Mouse (Mus musculus) heart, postnatal 14 days (tissue): ENCODE measurements around the gene 4930548H24Rik. TPM values are rescaled to one million over a fixed set of nuclear protein-coding genes. Genes with fewer than 3 reads are reported as not detected.

Experiments used
- DNase-seq, 2 experiments: peaks; one replicate each; pipeline ENCODE4 v3.0.0; 2021 to 2022
- intact Hi-C: fragments of 180-260 bp; cut with DNase I; formaldehyde crosslinking; loops from one replicate; pipeline ENCODE4 v1.15.1; 2025
- total RNA-seq, 2 experiments: library from RNA; stranded (reverse); gene quantifications; 2 replicates each; pipeline ENCODE4 v1.2.3; 2021

4930548H24Rik gene
- total RNA-seq, 2 experiments from 2014 or later: 0.22 TPM; not detected in 1

DNA sequence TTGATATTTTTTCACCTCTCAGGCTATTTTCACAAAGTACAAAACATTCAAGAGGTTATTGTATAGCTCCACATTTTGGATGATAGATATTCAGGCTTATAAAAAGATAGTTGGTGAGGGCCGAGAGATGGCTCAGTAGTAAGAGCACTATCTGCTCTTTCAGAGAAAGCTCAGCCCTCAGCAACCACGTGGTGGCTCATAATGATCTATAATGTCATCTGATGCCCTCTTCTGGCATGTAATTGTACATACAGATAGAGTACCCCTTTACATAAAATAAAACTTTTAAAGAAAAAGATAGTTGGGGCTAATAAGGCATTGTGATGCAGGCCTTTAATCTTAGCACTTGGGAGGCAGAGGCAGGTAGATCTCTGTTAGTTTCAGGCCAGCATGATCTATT is 43.0 kb downstream of the 4930548H24Rik start:
- DNase-seq: no peak
- intact Hi-C loops: no loop called here

DNA sequence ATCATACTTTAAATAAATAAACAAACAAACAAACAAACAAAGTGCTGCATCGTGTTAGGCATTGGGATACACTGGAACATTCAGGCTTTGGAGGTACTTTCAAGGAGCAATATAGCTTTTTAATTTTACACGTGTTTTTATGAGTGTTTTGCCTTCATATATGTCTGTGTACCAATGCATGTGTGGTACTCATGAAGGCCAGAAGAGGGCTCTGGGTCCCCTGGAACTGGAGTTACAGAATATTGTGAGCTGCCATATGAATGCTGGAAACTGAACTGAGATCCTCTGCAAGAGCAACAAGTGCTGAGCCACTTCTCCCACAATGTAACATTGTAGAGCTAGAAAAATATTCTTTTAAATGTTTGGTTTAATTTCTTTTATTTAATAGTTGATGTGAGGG is 49.7 kb downstream of the 4930548H24Rik start:
- no peak for DNase-seq
- intact Hi-C loops: no loop called here

Other genes starting within 250 kb of the 4930548H24Rik start
- gene Nrbp1, start 244.9 kb upstream of the 4930548H24Rik start, total RNA-seq: 10 to 100 TPM; 73.1 to 75.0 TPM
- not detected for gene Gm9970, start 244.5 kb upstream of the 4930548H24Rik start, total RNA-seq
- gene Krtcap3, start 234.0 kb upstream of the 4930548H24Rik start, total RNA-seq: 1 to 10 TPM; 2.8 to 3.2 TPM
- gene Ift172, start 194.6 kb upstream of the 4930548H24Rik start, total RNA-seq: 10 to 100 TPM; 37.2 to 42.3 TPM
- 1 to 10 TPM; 2.4 to 5.0 TPM for gene Fndc4, start 189.7 kb upstream of the 4930548H24Rik start, total RNA-seq
- not detected for gene Gckr, start 188.3 kb upstream of the 4930548H24Rik start, total RNA-seq
- gene Zfp512, start 33.3 kb upstream of the 4930548H24Rik start, total RNA-seq: 10 to 100 TPM; 19.9 to 20.5 TPM
- 10 to 100 TPM; 20.0 to 20.9 TPM for gene Gpn1, start 9.0 kb downstream of the 4930548H24Rik start, total RNA-seq
- gene Slc4a1ap, start 41.3 kb downstream of the 4930548H24Rik start, total RNA-seq: 10 to 100 TPM; 21.4 to 21.9 TPM
- 10 to 100 TPM; 13.9 to 14.0 TPM for gene Supt7l, start 42.1 kb downstream of the 4930548H24Rik start, total RNA-seq
- 100 to 1,000 TPM; 280 to 291 TPM for gene Mrpl33, start 111.2 kb downstream of the 4930548H24Rik start, total RNA-seq
- 1 to 10 TPM; 3.9 to 4.5 TPM for gene Rbks, start 211.9 kb downstream of the 4930548H24Rik start, total RNA-seq
- gene Babam2, start 211.9 kb downstream of the 4930548H24Rik start, total RNA-seq: 10 to 100 TPM; 34.1 to 35.9 TPM